Mouse (Mus musculus) gastrocnemius, postnatal 14 days (tissue): ENCODE data around the gene Uso1. TPM values are rescaled to one million over a fixed set of nuclear protein-coding genes. Genes with fewer than 3 reads are reported as not detected.
"Not testable (repeated sequence)": the region's sequence is repeated elsewhere in the genome, so short reads cannot be mapped to it uniquely, and the experiment has no call there.

Source experiments
- DNase-seq: peaks from one replicate; pipeline ENCODE4 v3.0.0; 2021; ENCODE audit warnings: mixed read lengths
- intact Hi-C: fragments of 180-260 bp; cut with DNase I; formaldehyde crosslinking; loops from one replicate; pipeline ENCODE4 v1.15.1; 2025; ENCODE audit warnings: low total_unique reads
- total RNA-seq, 2 experiments: library from RNA; stranded (reverse); gene quantifications; 2 replicates each; pipeline ENCODE4 v1.2.3; 2021

The Uso1 gene
- total RNA-seq, 2 experiments from 2014 or later, result 53.9 to 61.5 TPM

DNA sequence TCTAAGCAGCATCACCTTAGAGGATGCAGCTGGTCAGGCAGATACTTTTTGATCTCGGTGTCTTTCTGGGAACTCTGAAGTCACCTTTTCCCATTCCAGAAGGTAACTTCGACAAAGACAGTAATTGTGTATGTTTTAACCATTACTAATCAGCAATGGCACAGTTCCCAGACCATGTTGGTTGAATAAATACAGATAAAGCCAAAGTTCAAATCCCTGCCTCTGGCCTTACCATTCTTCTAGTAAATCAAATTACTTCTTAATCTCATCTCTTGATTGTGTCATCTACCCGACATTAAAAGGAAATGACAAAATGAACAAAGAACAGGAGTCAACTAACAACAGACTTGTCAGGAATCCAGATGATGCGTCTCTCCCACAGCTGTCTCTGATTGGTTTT, 16.1 kb upstream of the Uso1 start:
- intact Hi-C loops, result loop anchor here (10.0 kb wide), 1 partner anchor 47 kb away; no protein-coding TSS in a partner anchor

DNA sequence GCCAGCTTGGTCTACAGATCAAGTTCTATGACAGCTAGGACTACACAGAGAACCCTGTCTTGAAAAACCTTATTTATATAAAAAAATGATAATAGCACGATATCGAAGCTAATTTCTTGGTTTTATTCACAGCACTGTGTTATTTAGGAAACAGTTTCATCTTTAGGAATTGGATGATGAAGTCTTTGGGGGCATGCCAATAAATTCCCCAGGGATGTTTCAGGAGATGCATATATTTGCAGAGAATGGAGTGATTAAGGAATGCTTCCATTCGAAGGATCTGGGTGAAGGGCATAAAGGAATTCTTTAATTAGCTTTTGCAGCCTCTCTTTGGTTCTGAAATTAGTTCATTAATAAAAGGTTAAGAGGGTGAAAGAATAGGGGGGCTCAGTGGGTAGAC, 12.3 kb upstream of the Uso1 start:
- intact Hi-C loops, result loop anchor here (10.0 kb wide), 1 partner anchor 51 kb away; no protein-coding TSS in a partner anchor
- no peak for DNase-seq

More for the DNA sequence above, 16.1 kb upstream of the Uso1 start:
- DNase-seq, result no peak

DNA sequence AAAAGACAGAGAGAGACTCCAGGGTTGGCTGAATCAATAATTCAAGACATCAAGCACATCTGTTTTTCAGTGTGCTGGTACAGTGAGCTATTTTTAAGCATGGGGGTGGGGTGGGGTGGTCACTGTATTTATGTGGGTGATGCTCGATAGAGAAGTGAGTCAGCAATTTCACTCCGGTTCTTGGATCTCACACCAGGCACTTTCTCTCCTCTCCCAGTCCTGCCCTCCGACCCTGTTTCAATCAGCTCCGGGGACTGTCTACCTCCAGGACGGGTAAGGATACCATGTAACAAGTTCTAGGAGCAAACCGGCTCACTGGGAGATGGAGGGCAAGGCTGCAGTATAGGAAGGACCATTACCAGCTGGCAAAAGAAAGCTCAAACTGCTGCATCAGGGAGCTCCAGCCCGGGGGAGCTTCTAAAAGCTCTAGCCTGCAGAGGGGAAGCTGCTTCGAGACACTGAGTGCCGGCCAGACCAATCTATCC, 10.6 kb upstream of the Uso1 start:
- intact Hi-C loops, result loop anchor here (10.0 kb wide), 1 partner anchor 52 kb away; no protein-coding TSS in a partner anchor
- DNase-seq, result no peak

DNA sequence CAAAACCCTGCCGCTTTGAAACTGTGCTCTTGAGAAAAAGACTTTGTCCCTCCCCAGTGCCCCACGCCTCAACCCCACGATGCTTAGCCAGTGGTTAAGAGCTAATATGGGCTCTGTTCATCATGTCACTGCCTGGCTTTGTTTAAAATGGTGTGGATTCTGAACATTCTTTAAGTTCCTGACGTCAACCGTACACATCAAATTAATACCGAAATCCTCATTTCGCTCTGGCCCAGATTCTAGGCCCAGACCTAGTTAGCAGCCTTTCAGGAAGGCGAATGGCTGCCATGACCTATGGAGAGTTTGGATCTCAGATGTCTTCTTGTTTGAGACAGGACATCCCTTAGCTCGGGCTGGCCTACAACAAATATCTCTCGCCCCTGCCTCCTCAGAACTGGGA, 10.0 kb upstream of the Uso1 start:
- no peak for DNase-seq
- intact Hi-C loops, result loop anchor here (10.0 kb wide), 1 partner anchor 53 kb away; no protein-coding TSS in a partner anchor

DNA sequence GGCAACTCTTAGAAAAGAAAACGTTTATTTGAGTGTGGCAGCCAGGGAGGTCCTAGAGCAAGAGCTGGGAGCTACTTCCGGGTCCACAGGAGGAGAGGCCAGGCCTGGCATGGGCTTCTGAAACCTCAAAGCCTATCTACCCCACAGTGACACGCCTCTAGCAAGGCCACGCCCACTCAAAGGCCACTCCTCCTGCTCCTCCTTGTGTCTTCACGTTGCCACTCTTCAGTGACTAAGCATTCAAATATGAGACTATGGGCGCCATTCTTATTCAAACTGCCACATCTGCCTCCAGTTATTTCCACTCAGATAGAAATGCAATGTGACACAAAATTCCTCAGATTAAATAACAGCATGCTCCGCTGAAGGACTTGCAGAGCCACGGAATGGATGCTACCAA, 9.2 kb upstream of the Uso1 start:
- intact Hi-C loops, result loop anchor here (10.0 kb wide), 1 partner anchor 54 kb away; no protein-coding TSS in a partner anchor
- peak; percentile 37 for DNase-seq

DNA sequence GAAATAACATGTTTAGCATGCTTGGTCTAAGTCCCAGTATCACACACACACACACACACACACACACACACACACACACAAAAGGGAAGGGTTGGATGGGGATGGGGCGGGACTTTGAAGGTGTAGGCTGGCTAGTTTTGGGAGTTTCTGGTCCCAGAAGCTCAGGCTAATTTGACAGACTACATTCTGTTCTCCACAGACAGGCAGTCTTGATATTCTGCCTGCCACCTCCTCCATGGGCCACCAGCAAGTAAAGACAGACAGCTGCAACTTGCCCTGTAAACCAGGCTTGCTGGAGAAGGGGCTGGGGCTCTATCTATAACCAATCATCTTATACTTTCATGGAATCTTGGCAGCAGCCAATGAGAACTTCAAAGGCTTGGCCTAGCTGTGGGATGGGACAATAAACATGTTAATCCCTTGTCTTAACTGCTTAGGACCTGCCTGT, 8.4 kb upstream of the Uso1 start:
- intact Hi-C loops, result loop anchor here (10.0 kb wide), 1 partner anchor 55 kb away; no protein-coding TSS in a partner anchor
- DNase-seq, result no peak

DNA sequence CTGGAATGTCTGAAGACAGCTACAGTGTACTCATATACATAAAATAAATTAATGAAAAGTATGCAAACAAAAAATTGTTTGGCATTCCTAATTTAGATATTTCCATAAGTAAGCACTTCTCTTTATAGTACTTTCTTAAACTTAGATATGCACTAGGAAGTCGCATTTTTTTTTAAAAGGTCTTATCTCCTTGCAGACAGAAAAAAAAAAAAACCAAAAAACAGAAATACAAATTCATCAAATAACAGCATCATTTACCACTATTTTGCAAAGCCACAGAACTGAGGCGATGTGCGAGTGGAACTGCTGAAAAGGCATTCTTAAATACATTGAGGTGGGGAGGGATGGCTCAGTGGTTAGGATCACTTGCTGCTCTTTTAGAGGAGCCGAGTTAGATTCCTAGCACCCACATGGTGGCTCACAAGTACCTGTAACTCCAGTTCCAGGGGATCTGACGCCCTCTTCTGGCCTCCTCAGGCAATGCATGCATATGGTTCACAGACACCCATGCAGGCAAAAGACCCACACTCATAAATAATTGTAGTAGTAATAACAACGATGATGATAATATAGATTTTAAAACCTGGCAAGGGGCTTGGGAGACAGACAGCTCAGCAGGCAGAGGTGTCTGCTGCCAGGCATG, 7.6 kb upstream of the Uso1 start:
- DNase-seq, result no peak
- intact Hi-C loops, result no loop called here

DNA sequence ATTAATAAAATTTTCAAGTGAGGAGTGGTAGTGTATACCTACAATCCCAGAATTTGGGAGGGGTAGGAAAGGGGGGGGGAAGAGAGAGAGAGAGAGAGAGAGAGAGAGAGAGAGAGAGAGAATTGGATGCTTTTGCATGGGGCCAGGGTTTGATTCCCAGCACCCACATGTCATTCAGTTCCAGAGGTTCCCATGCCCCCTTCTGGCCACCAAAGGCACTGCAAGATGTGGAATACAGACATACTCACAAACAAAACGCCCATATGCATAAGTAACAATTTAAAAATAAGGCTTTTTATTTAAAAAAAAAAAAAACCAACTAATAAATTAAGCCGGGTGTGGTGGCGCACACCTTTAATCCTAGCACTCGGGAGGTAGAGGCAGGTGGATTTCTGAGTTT, 5.6 kb upstream of the Uso1 start:
- intact Hi-C loops, result no loop called here
- DNase-seq, result no peak

DNA sequence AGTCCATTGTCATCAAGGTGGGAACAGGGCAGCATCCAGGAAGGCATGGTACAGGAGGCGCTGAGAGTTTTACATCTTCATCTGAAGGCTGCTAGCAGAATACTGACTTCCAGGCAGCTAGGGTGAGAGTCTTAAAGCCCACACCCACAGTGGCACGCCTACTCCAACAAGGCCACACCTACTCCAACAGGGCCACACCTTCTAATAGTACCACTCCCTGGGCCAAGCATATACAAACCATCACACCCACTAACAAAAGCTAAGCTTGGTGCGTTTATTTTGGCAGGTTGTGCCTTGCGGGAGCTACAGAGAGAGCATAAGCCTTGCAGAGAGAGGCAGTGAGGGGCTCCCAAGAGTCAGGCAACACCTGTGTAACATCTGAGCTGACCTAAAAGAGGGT, 4.7 kb upstream of the Uso1 start:
- intact Hi-C loops, DNase-seq: not testable (repeated sequence)

DNA sequence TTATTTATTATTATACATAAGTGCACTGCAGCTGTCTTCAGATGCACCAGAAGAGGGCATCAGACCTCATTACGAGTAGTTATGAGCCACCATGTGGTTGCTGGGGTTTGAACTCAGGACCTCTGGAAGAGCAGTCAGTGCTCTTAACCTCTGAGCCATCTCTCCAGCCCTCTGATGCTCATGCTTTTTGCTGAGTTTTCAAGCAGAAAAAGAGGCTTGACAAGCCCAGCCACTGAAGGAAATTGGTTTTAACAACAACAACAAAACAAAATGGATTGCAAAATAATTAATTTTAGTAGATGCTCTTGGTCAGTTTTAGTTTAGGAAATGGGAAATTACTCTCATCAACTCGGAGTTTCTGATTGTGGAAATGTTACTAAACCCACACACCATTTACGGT, 2.8 kb upstream of the Uso1 start:
- intact Hi-C loops, result no loop called here
- no peak for DNase-seq

DNA sequence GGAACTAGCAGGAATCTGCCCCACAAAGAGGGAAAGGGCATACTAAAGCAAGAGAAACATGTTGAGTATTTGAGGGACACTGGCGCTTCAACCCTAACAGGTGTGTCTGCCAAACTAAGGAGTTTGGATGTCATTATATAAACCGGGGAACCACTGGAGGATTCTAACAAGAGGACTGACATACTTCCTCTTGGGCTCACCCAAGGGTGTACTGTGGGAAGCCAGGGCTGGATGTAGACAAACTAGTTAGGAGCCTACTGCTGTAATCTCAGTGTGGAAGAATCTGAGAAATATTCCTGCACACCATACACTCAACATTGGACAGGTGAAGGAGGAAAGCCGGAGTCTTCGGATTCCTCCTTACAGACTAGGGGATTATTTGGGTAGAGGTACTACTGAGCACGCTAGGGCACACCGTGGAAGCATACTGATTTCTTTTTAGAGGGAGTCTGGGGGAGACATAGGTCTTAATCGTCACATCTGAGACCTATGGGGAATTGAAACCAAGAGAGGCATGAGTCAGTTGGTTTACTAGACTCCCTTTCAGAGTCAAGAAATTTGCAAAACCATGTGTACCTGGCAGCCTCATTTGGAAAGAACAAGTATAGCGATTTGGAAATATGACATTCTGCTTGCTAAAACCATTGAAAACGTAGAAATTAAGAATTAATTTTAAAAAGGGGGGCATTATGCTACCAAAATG, 1.1 kb upstream of the Uso1 start:
- no peak for DNase-seq
- intact Hi-C loops, result no loop called here

DNA sequence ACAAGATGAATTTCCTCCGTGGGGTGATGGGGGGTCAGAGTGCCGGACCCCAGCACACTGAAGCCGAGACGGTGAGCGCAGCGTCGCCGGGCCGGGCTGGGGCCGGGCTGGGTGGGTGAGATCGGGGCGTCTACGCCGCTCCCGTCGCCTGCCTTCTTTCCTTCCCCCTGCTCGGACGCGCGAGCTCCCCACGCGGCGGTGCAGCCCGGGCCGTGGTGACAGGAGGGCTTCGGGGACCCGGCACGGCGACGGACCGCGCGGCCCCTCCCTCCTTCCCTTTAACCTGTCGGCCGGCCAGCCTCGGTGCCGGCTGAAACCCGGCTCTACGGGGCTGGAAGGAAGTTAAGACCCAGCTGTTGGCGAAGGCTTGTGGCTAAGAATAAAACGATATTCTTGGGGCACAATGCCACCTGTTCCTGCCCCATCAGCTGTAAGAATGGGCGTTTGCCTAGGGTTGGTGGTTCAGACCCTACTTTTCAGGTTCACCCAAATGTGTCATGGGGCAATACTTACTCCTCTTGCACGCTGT, 419 bp downstream of the Uso1 start:
- DNase-seq, result peak; percentile 61
- intact Hi-C loops, result no loop called here

DNA sequence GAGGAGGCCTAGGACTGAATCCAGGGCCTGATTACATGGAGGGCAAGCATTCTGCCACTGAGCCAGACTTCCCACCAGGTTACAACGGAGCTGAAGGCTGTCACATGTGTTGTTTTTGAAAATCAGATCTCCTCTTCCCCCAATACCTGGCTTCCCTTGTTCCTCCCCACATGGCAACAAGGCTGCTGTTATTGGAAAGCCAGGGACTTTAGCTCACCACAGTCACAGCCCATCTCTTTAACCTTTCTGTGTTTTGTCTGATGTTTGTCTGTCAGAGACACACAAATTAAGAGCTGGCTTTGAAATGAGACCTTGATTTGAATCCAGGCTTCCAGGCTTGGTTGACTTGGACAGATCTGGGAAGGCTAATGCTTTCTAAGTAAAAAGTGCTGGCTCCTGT, 1.5 kb downstream of the Uso1 start:
- intact Hi-C loops, result no loop called here
- DNase-seq, result no peak

DNA sequence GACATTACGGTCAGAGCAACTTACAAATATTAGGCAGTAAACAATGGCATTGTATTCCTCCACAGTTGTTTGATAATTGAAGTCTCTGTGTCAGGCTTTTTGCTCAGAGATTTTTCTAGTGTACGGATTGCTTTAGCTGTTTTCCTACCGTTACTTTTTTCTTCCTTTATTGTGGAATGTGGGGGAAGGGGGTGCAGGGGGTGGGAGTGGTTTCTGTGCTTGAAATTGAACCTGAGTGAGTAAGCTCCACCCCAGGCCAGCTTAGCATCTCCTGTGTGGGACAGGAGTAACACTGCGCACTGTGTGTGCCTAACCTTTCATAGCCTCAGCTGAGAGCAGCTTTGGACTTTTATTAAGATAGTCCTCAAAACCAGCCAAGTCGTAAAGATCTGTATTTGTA, 4.0 kb downstream of the Uso1 start:
- intact Hi-C loops, result no loop called here
- no peak for DNase-seq

DNA sequence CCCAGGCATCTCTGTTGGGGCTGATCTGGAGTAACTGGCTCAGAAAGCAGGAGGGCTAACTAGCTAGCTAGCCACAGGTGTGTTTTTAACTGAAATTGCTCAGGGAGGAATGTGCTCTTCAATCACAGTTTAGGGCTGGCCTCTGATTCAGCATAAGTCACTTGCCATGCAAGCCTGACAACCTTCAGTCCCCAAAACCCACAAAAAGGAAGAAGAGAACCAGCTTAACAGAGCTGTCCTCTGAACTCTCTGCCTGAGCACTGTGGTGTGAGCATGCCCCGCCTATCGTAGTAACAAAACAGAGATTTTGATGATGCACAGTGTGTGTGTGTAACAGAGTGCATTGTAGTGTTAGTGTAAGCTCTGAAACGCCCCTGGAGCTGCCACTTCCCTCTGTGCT, 4.7 kb downstream of the Uso1 start:
- intact Hi-C loops, result no loop called here
- DNase-seq, result no peak

DNA sequence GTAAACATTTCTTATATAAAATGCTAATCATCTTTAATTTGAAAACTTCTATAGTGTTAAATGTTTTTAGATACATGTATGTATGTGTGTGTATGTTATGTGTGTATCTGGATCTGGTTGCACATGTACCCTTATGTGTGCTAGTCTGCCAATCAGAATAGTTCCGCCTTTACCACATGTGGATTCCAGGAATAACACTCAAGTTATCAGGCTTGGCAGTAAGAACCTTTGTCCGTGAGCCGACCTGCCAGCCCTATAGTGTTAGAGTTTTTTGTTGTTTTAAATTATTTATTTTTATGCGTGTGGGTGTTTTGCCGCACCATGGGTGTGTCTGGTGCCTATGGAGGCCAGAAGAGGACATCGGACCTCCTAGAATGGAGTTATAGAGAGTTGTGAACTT, 5.9 kb downstream of the Uso1 start:
- intact Hi-C loops, result no loop called here
- no peak for DNase-seq

DNA sequence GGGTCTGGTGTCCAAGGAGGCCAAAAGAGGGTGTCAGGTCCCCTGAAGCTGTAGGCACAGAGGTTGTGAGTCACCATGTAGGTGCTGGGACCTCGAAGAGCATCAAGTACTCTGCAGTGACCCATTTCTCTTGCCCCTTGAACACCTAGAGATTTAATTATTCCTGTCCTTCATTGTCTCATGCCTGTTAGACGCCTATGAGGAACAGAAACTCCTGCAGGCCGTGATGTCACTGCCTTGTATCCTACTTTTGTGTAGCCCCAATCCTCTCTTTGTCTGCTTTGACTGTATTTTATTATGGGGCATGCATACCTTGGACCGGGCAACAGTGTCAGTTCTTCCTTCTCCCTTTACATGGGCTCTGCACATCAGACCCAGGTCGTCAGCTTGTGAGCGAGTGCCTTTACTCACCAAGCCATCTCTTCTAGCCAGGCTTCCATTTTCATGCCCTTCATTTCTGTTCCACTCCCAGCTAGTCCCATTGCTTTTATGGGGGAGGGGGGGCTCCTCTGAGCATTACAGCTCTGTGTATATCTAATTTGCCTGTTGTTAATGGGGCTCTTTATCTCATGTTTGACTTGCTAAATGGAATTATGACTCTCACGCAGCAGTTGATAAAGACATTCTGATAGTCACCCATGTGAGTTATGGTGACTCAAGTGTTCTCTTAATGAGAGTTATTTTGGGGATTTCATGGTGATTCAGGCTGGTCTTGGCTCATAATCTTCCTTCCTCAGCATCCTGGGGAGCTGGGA, 7.4 kb downstream of the Uso1 start:
- DNase-seq, result no peak
- intact Hi-C loops, result no loop called here

DNA sequence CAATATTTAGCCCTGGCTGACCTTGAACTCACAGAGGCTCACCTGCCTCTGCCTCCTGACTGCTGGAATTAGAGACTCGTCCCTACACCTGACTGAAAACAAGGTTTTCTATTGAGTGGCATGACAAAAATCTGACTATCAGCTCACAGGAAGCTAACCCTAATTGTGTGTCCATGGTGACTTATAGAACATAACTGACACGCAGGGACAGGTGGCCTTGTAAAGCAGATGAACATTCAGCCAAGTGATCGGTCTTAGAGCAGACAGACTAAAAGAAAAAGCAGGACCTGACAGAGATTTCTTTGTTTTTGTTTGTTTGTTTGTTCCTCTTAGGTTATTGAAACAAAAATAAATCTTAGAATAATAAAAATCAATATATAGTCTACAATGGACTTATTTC, 10.5 kb downstream of the Uso1 start:
- DNase-seq, result no peak
- intact Hi-C loops, result no loop called here

DNA sequence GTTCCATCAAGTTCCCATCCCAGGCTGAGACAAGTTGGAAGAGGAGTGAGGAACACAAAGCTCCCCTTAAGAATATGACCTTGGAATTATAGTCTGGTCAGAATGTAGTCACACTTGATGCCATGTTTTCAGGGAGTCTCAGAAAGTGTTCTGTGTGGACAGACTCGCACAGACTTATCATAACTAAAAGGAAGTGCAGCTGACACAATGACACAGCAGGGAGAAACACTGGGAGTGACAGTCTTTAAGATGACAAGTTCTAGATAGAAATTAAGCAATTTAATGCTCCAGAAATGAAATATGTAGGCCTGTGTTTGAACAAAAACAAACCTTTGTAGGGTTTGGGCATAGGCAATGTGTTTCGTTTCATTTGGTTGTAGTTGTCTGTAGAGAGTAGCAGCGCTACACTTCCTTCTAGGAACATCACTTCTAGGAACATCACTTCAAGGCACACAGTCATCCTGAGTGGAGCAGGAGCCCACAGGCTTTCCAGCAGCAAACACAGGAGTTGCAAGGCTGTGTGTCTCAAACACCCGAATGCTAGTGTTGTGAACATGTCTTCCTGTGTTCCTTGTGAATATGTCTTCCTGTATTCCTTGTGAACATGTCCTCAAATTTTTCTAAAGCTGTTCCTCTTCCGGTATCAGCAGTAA, 11.7 kb downstream of the Uso1 start:
- no peak for DNase-seq
- intact Hi-C loops, result no loop called here
